Mouse (Mus musculus) spleen, adult 2 months (tissue): ENCODE measurements around the gene Larp1. TPM values are rescaled to one million over a fixed set of nuclear protein-coding genes. Genes with fewer than 3 reads are reported as not detected.
A peak's percentile ranks its signal among the peaks of the same experiment; 100 is the strongest.

Experiments
- DNase-seq, 2 experiments: peaks; one replicate each; pipeline versions ENCODE4 v3.0.0 to v3.0.0-alpha.2; 2012 to 2021; ENCODE audit warnings: low spot score in 2 of 2, low read depth in 1 of 2
- H3K27ac ChIP-seq: fragments of 200-500 bp; 2 replicates; pipeline ENCODE4 v1.5.1; 2012; ENCODE audit warnings: low read length, inconsistent platforms; ENCODE audit not compliant: insufficient read depth
- H3K27me3 ChIP-seq: fragments of 200-500 bp; 2 replicates; pipeline ENCODE4 v1.6.1; 2012; ENCODE audit warnings: mild to moderate bottlenecking, moderate library complexity, low read length, inconsistent platforms; ENCODE audit not compliant: control insufficient read depth, insufficient read depth
- H3K36me3 ChIP-seq: fragments of 200-500 bp; 2 replicates; pipeline ENCODE4 v1.6.1; 2012; ENCODE audit warnings: mild to moderate bottlenecking, low read length, inconsistent platforms; ENCODE audit not compliant: control insufficient read depth, insufficient read depth
- H3K4me1 ChIP-seq: fragments of 200-500 bp; 2 replicates; pipeline ENCODE4 v1.6.1; 2011; ENCODE audit warnings: inconsistent platforms; ENCODE audit not compliant: control insufficient read depth, insufficient read depth, insufficient read length
- H3K4me3 ChIP-seq: fragments of 200-500 bp; 2 replicates; pipeline ENCODE4 v1.5.1; 2011; ENCODE audit warnings: mild to moderate bottlenecking, inconsistent platforms; ENCODE audit not compliant: insufficient read depth, insufficient read length; ENCODE audit errors: extremely low read depth
- CTCF ChIP-seq: fragments of 200-500 bp; IDR thresholded peaks from 2 replicates; pipeline ENCODE4 v1.5.1; 2011; ENCODE audit warnings: mild to moderate bottlenecking, inconsistent platforms; ENCODE audit not compliant: insufficient read depth, insufficient read length, insufficient replicate concordance; ENCODE audit errors: extremely low read depth
- POLR2A ChIP-seq: fragments of 200-500 bp; IDR thresholded peaks from 2 replicates; pipeline ENCODE4 v1.6.1; 2011; ENCODE audit warnings: low read depth, low read length, inconsistent platforms
- WGBS: fragments of 180-500 bp; shearing (Covaris S2); methylation state at CpG from one replicate; pipeline ENCODE4 v1.1.7; 2018; 5-methylcytosine and 5-hydroxymethylcytosine counted together
- polyA plus RNA-seq: library from polyadenylated mRNA; depleted of rRNA; stranded (reverse); fragments of >200 nt; gene quantifications from 2 replicates; pipeline ENCODE4 v1.2.3, GENCODE M21; 2012

Larp1 gene
- polyA plus RNA-seq, 1 experiment = 26.3 TPM

DNA sequence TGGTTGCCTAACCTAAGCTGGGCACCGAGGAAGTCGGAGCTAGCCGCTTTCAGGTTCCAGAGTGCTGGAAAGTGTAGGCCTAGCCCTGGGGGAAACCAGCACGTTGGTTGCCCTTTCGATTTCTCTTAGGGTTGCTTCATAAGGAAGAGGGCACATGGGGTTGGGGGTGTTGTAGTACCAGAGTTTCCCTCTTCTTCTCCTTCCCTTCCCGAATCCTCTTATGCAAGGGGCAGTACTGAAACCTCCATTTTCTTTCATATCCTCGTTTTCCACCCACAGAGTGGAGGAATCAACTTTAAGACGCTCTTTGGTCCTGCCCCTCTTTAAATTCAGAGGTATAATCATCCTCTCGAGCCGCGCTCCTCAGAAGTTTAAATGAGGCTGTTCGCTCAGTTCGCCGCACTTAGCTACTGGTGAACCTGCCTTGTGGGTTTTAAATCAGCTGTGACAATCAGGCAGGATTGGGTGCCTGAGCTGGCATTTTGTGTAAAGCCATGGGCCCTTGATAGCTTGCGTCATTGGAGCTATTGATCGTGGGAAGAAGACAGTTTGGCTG, 1.4 kb downstream of the Larp1 start:
- no peak for TF ChIP-seq POLR2A
- TF ChIP-seq CTCF = no peak
- no peaks in the 10 kb centered on the region for H3K36me3 ChIP-seq
- H3K4me1 ChIP-seq = peaks cover 8% of the 10 kb centered on the region; the same call in 1 of the 2 replicates
- DNase-seq = peak in 1 of 2 experiments; percentile 26
- H3K27ac ChIP-seq = peak overlapping the region; percentile 82
- H3K27me3 ChIP-seq = no peaks in the 10 kb centered on the region
- peak overlapping the region; percentile 76 for H3K4me3 ChIP-seq
- 2% methylated on average over 16 of the region's 16 CpGs for WGBS

DNA sequence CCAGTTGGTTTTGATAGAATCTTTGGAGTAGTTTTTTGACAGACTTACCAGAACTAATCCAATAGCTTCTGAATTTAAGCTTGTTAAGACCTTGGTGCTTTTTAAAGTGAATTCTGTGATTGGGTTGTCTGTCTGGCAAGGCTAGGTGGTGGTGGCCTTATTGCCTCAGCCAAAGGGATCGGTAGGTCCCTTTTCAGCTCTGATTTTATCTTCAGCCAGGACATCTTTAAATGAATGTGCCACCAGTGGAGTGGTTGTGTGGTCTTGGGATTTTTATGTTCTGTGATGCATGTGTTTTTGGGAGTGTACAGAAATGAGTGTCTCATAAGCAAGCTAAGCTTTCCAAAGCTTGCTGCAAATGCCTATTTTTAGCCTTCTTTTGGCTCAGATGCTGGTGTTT, 2.1 kb downstream of the Larp1 start:
- TF ChIP-seq POLR2A = no peak
- TF ChIP-seq CTCF = no peak
- 14% methylated on average over 1 of the region's 1 CpGs for WGBS
- H3K27ac ChIP-seq = no peak overlapping the region
- H3K27me3 ChIP-seq = no peaks in the 10 kb centered on the region
- no peak overlapping the region for H3K4me3 ChIP-seq
- peaks cover 8% of the 10 kb centered on the region; the same call in 1 of the 2 replicates for H3K4me1 ChIP-seq
- no peak for DNase-seq
- no peaks in the 10 kb centered on the region for H3K36me3 ChIP-seq

DNA sequence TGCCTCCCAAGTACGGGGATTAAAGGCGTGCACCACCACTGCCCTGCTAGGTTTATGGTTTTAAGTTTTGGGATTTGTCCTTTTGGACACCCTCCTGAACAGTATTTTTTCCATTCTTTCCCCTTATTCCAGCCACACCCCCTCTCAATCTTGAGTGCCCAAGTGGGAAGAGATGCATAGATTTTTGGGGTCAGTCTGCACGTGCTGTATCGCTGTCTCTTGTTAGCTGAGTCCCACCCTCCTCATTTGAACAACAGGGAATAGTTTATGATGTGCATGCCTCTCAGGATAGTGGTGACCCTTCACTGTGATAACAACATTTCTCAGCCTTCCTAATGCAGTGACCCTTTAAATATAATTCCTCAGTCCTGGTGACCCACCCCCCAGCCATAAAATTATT, 2.9 kb downstream of the Larp1 start:
- DNase-seq = no peak
- Histone ChIP-seq H3K27ac (no peak overlapping the region), H3K27me3 (no peaks in the 10 kb centered on the region), H3K36me3 (no peaks in the 10 kb centered on the region), H3K4me3 (no peak overlapping the region), H3K4me1 (peaks cover 8% of the 10 kb centered on the region; the same call in 1 of the 2 replicates)
- WGBS = 60% methylated on average over 4 of the region's 4 CpGs
- TF ChIP-seq POLR2A (no peak), CTCF (no peak)

DNA sequence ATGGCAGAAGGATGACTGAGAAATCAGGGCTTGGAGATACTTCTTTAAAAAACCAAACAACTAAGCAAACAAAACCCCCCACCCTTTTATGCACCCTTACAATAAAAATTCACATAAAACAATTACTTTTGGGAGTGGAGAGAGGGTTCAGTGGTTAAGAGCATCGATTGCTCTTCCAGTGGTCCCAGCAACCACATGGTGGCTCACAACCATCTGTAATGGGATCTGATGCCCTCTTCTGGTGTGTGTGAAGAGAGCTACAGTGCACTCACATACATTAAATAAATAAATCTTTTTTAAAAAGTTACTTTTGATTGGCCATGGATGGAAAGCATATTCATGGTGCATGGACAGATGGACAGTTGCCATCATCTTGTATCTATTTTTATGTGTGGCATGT, 3.8 kb downstream of the Larp1 start:
- Histone ChIP-seq H3K4me1 (peaks cover 13% of the 10 kb centered on the region; the same call in 1 of the 2 replicates), H3K27me3 (no peaks in the 10 kb centered on the region), H3K27ac (no peak overlapping the region), H3K36me3 (no peaks in the 10 kb centered on the region), H3K4me3 (no peak overlapping the region)
- WGBS = 50% methylated on average over 1 of the region's 1 CpGs
- TF ChIP-seq CTCF (no peak), POLR2A (no peak)
- no peak for DNase-seq

DNA sequence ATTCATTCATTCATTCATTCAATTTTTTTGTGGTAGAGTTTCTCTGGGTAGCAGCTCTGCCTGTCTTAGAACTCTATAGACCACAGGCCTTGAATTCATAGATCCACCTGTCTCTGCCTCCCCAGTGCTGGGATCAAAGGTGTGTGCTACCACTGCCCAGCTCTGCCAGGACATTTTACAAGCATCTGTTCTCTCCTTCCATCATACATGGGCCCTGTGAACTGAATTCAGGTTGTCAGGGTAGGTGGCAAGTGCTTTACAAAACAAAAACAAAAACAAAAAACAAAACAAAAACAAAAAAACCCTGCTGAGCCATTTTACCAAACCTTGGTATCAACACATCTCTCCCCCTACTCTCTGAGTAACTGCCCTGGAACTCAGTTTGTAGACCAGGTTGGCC, 4.2 kb downstream of the Larp1 start:
- Histone ChIP-seq H3K27me3 (no peaks in the 10 kb centered on the region), H3K36me3 (no peaks in the 10 kb centered on the region), H3K4me1 (peaks cover 13% of the 10 kb centered on the region; the same call in 1 of the 2 replicates), H3K4me3 (no peak overlapping the region), H3K27ac (no peak overlapping the region)
- no peak for DNase-seq
- TF ChIP-seq POLR2A (no peak), CTCF (no peak)

DNA sequence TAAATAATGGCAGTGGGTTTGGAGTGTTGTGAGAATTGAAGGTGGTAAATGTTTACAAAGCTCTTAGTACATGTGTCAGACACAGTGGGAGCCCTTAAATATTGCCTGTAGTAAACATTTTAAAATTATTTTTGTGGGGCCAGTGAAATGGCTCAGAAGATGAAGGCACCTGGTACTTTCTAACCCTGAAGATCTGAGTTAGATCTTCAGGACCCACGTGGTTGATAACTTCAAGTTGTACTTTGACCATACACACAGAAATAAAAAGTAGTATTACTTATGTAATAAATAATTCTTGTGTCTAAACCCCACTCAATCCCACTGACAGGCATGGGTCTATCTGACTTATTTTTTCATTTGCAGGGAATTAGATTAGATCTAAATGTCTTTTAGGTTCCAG, 5.7 kb downstream of the Larp1 start:
- no peaks in the 10 kb centered on the region for H3K27me3 ChIP-seq
- TF ChIP-seq POLR2A = no peak
- no peak for TF ChIP-seq CTCF
- no peaks in the 10 kb centered on the region for H3K36me3 ChIP-seq
- H3K27ac ChIP-seq = no peak overlapping the region
- no peak for DNase-seq
- 49% methylated on average over 1 of the region's 1 CpGs for WGBS
- H3K4me3 ChIP-seq = no peak overlapping the region
- H3K4me1 ChIP-seq = peaks cover 18% of the 10 kb centered on the region; the same call in 1 of the 2 replicates

DNA sequence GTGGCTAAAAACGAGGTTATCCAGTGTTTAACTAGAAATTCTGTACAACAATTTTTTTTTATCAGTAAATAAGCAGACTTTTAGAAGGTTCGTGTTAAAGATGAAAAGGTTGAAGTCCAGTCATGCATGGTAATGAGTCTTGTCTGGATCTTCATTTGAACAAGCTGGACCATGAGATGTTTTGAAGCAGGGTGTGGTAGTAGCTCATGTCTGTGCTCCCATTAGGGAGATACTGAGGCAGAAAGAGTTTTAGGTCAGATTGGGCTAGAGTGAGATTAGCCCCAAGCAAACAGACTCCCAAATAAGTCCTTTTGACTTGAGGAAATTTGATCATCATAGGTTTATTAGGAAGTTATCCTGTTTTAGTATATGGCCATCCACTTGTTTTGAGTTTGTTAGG, 6.5 kb downstream of the Larp1 start:
- no peak for DNase-seq
- H3K27ac ChIP-seq = no peak overlapping the region
- WGBS = 48% methylated on average over 2 of the region's 2 CpGs
- no peaks in the 10 kb centered on the region for H3K36me3 ChIP-seq
- H3K4me3 ChIP-seq = no peak overlapping the region
- no peaks in the 10 kb centered on the region for H3K27me3 ChIP-seq
- TF ChIP-seq CTCF = no peak
- TF ChIP-seq POLR2A = no peak
- H3K4me1 ChIP-seq = peaks cover 18% of the 10 kb centered on the region; the same call in 1 of the 2 replicates

- no peak for DNase-seq
- Histone ChIP-seq H3K27me3 (no peaks in the 10 kb centered on the region), H3K4me3 (no peak overlapping the region), H3K36me3 (no peaks in the 10 kb centered on the region), H3K4me1 (peaks cover 18% of the 10 kb centered on the region; the same call in 1 of the 2 replicates), H3K27ac (no peak overlapping the region)
- WGBS = 74% methylated on average over 3 of the region's 3 CpGs
- TF ChIP-seq POLR2A = no peak
- TF ChIP-seq CTCF = no peak
These were observed 7.5 kb downstream of the Larp1 start for GRCm38 (mm10) chr11:58016371-58016770.
